Mouse (Mus musculus): ENCODE data around the gene Helt.

Gene Helt

GRCm38 (mm10) chr8:46294181-46294892 is at the start of gene Helt:
Gene Helt, minus strand, starts transcription at chr8:46294671.
- no peak for DNase-seq (ENCODE audit: low read depth)

- DNase-seq (ENCODE audit: low read depth) = no peak
Measured at GRCm38 (mm10) chr8:46342272-46342671, 47.8 kb upstream of the Helt start.

- no peak for DNase-seq (ENCODE audit: low read depth)
Measured at GRCm38 (mm10) chr8:46340381-46341273, 46.2 kb upstream of the Helt start.

- no peak for DNase-seq (ENCODE audit: low read depth)
Measured at GRCm38 (mm10) chr8:46339317-46339716, 44.8 kb upstream of the Helt start.

GRCm38 (mm10) chr8:46336351-46336750 is 41.9 kb upstream of the Helt start:
- DNase-seq (ENCODE audit: low read depth) = no peak

- no peak for DNase-seq (ENCODE audit: low read depth)
Measured at GRCm38 (mm10) chr8:46332389-46333061, 38.1 kb upstream of the Helt start.

GRCm38 (mm10) chr8:46331801-46332200 is 37.3 kb upstream of the Helt start:
- no peak for DNase-seq (ENCODE audit: low read depth)

- no peak for DNase-seq (ENCODE audit: low read depth)
Measured at GRCm38 (mm10) chr8:46329396-46329795, 34.9 kb upstream of the Helt start.

GRCm38 (mm10) chr8:46327284-46327683 is 32.8 kb upstream of the Helt start:
- DNase-seq (ENCODE audit: low read depth) = no peak

GRCm38 (mm10) chr8:46326715-46327114 is 32.2 kb upstream of the Helt start:
- no peak for DNase-seq (ENCODE audit: low read depth)

- no peak for DNase-seq (ENCODE audit: low read depth)
Measured at GRCm38 (mm10) chr8:46324676-46325075, 30.2 kb upstream of the Helt start.

GRCm38 (mm10) chr8:46323672-46324191 is 29.3 kb upstream of the Helt start:
- DNase-seq (ENCODE audit: low read depth) = no peak

- no peak for DNase-seq (ENCODE audit: low read depth)
Measured at GRCm38 (mm10) chr8:46322833-46323232, 28.4 kb upstream of the Helt start.

GRCm38 (mm10) chr8:46322421-46322820 is 27.9 kb upstream of the Helt start:
- no peak for DNase-seq (ENCODE audit: low read depth)

GRCm38 (mm10) chr8:46318802-46319201 is 24.3 kb upstream of the Helt start:
- no peak for DNase-seq (ENCODE audit: low read depth)

- no peak for DNase-seq (ENCODE audit: low read depth)
Measured at GRCm38 (mm10) chr8:46317161-46317560, 22.7 kb upstream of the Helt start.

GRCm38 (mm10) chr8:46313798-46314197 is 19.3 kb upstream of the Helt start:
- DNase-seq (ENCODE audit: low read depth) = no peak

GRCm38 (mm10) chr8:46311159-46311558 is 16.7 kb upstream of the Helt start:
- peak; percentile 76 for DNase-seq (ENCODE audit: low read depth)

- DNase-seq (ENCODE audit: low read depth) = no peak
Measured at GRCm38 (mm10) chr8:46308189-46308588, 13.7 kb upstream of the Helt start.

- peak; percentile 64 for DNase-seq (ENCODE audit: low read depth)
Measured at GRCm38 (mm10) chr8:46305733-46306349, 11.4 kb upstream of the Helt start.

- DNase-seq (ENCODE audit: low read depth) = no peak
Measured at GRCm38 (mm10) chr8:46302121-46302520, 7.7 kb upstream of the Helt start.

GRCm38 (mm10) chr8:46298847-46299246 is 4.4 kb upstream of the Helt start:
- DNase-seq (ENCODE audit: low read depth) = no peak

Measured in c-Kit-positive CD71-negative TER-119-negative erythroid progenitor cells, embryonic 14.5 days (primary cell).